Mouse (Mus musculus) embryonic facial prominence, embryonic 14.5 days (tissue): ENCODE data around the gene Nbeal2. TPM values are rescaled to one million over a fixed set of nuclear protein-coding genes. Genes with fewer than 3 reads are reported as not detected.
A peak's percentile ranks its signal among the peaks of the same experiment; 100 is the strongest.

Experiments
- ATAC-seq: fragments of 200-750 bp; cut with Nextera tagmentation; 2 replicates; pipeline ENCODE4 v1.8.0; 2017; ENCODE audit warnings: low read depth, moderate number of reproducible peaks, moderate TSS enrichment
- DNase-seq: peaks from one replicate; pipeline ENCODE4 v3.0.0-alpha.2; 2015; ENCODE audit warnings: low spot score
- H3K27ac ChIP-seq: fragments of 300-500 bp; sonication (generic); replicated peaks from 2 replicates; pipeline ENCODE4 v1.5.1; 2014; ENCODE audit warnings: low read depth, mild to moderate bottlenecking, low read length, moderate library complexity
- H3K27me3 ChIP-seq: fragments of 300-500 bp; sonication (generic); replicated peaks from 2 replicates; pipeline ENCODE4 v1.6.1; 2014; ENCODE audit warnings: low read length; ENCODE audit not compliant: control insufficient read depth, insufficient read depth
- H3K36me3 ChIP-seq: fragments of 300-500 bp; sonication (generic); 2 replicates; pipeline ENCODE4 v1.6.1; 2014; ENCODE audit warnings: low read length, mixed read lengths; ENCODE audit not compliant: control insufficient read depth, insufficient read depth
- H3K4me1 ChIP-seq: fragments of 300-500 bp; sonication (generic); 2 replicates; pipeline ENCODE4 v1.6.1; 2014; ENCODE audit warnings: antibody characterized with exemption, low read length; ENCODE audit not compliant: control insufficient read depth, insufficient read depth
- H3K4me2 ChIP-seq: fragments of 300-500 bp; sonication (generic); 2 replicates; pipeline ENCODE4 v1.6.1; 2014; ENCODE audit warnings: low read depth, mild to moderate bottlenecking, low read length, moderate library complexity, mixed read lengths
- H3K4me3 ChIP-seq: fragments of 300-500 bp; sonication (generic); 2 replicates; pipeline ENCODE4 v1.5.1; 2014; ENCODE audit warnings: low read depth, mild to moderate bottlenecking, low read length
- H3K9ac ChIP-seq: fragments of 300-500 bp; sonication (generic); 2 replicates; pipeline ENCODE4 v1.6.1; 2014; ENCODE audit warnings: low read depth, mild to moderate bottlenecking, low read length, moderate library complexity, mixed read lengths
- H3K9me3 ChIP-seq: fragments of 300-500 bp; sonication (generic); 2 replicates; pipeline ENCODE4 v1.6.1; 2016; ENCODE audit warnings: low read length; ENCODE audit not compliant: control insufficient read depth
- WGBS: fragments of 180-500 bp; shearing (Covaris S2); extraction: QIAGEN DNeasy Blood & Tissue Kit; methylation state at CpG from one replicate; pipeline ENCODE4 v1.1.7; 2014; 5-methylcytosine and 5-hydroxymethylcytosine counted together
- polyA plus RNA-seq: library from polyadenylated mRNA; unstranded; fragments of >200 nt; fragmentation: Nextera tagmentation; extraction: Ambion mirVana; gene quantifications from 2 replicates; pipeline ENCODE4 v1.2.1, GENCODE M21; 2014

Nbeal2 gene
- polyA plus RNA-seq, result 2.0 and 3.6 TPM in 2 replicates

DNA sequence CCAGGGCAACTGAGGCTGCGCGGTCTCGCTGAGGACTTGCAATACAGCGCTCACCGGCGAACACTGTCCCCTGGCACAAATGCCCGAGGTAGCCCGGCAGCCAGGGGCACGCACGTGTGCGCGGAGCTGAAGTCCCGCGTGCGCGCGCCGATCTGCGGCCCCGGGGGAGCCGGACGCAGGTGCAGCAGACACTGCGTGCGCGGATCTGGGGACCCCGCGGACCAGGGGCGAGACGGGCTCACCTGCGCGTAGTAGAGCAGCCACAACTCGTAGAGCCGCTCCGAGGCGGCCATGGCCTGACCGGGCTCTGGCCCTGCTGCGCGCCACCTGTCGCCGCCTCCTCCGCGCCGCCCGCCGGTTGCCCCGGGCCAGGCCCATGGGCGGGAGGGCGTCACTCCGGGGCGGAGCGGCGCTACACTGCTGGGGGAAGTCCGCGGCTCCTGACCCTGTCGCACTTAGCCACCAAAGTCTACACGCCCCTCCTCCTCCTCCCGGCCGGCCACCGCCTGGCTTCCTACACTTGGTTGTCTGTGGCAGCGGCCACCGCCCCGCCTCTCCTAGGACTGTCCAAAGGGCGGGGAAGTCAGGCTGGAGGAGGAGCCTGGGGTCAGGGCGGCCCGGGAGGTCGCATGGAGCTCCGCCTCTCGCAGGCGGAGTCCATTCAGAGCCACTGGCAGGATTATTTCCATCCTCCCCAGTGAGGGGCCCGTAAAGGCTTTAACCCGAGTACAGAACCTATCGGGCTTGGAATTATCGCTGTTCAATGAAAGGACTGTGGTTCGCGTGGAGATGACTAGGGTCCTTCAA, at the start of gene Nbeal2:
TSS of gene Nbeal2 (minus strand) at position 507 of the 807 bp plus-strand sequence.
- H3K4me2 ChIP-seq, result peak within 1 kb of the TSS; percentile 98
- peaks cover 18% of the 10 kb centered on the region for H3K4me1 ChIP-seq
- H3K9me3 ChIP-seq, result no peaks in the 10 kb centered on the region
- H3K27ac ChIP-seq, result no peak within 1 kb of the TSS
- H3K27me3 ChIP-seq, result peaks cover 33% of the 10 kb centered on the region
- ATAC-seq (peak; percentile 76), DNase-seq (peak; percentile 91)
- no peaks in the 10 kb centered on the region for H3K36me3 ChIP-seq
- H3K9ac ChIP-seq, result peak within 1 kb of the TSS; percentile 63
- peak within 1 kb of the TSS; percentile 64 for H3K4me3 ChIP-seq
- under 1% methylated on average over 35 of the region's 75 CpGs for WGBS

DNA sequence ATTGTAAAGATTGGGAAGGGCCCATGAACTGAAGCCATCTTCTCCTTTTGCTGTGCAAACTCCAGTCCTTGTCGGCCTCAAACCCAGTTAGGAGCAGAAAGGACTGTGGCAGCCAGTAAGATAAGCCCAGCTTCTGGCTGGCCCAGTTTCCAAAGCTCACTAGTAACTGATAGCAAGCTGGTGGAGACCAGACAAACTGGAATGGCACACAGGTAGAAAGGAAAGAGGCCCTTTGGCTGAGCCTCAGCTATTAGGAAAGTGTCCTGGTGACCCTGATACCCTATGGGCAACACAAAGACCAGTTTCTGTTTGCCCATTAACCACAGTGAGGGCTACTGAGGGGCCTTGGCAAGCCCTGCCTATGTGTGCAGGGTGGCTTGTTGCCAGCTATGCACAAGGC, 48.9 kb upstream of the Nbeal2 start:
- DNase-seq, result no peak
- 0 out of 2 replicates have a peak, but pooled peaks cover 3% of the 10 kb centered on the region for H3K36me3 ChIP-seq
- no peaks in the 10 kb centered on the region for H3K4me1 ChIP-seq
- WGBS, result 82% methylated on average over 1 of the region's 1 CpGs
- no peak for ATAC-seq
- no peak overlapping the region for H3K27ac ChIP-seq
- no peak overlapping the region for H3K4me2 ChIP-seq
- no peaks in the 10 kb centered on the region for H3K27me3 ChIP-seq
- H3K9me3 ChIP-seq, result no peaks in the 10 kb centered on the region
- no peak overlapping the region for H3K4me3 ChIP-seq
- no peak overlapping the region for H3K9ac ChIP-seq

DNA sequence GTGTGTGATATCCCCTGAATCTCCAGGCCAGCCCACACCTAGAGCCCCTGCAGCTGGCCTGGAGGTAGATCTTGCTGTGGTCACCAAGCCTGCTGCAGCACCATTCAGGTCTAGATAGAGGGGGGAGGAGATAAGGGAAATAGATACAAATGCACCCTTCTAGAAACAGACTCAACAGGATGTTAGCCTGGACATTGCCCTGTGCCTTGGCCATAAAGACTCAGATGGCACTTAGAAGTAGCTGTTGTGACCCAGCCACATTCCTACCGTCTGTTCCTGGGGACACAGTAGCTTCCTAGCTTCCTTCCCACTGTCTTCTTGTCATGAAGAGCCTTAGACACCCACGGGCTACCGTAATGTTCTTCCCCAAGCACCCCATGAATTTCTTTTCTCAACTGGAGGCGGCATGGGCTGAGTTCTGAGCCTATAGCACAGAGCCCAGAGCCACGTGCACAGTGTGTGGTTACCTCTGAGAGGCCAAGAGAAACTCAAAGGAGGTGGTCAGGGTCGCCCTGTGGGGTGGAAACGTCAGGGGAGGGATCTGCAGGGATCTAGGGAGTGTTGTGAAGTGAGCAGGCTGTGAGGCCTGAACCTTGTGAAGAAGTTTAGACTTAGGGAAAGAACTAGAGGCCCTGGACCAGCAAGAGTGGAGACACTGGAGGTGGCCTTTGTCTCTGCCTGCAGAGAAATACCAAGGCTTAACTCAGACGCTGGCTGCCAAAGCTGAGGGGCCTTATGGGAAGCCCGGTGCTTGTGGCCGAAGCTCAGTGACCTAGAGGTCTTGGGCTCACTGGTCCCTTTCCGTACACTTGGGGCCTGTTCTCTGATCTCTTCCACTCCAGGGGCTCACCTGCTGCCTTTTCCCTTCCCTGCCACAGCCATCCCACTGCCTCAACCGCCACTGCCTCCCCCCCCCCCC, 47.4 kb upstream of the Nbeal2 start:
- H3K27ac ChIP-seq, result no peak overlapping the region
- H3K36me3 ChIP-seq, result 0 out of 2 replicates have a peak, but pooled peaks cover 8% of the 10 kb centered on the region
- no peaks in the 10 kb centered on the region for H3K9me3 ChIP-seq
- H3K4me1 ChIP-seq, result no peaks in the 10 kb centered on the region
- no peaks in the 10 kb centered on the region for H3K27me3 ChIP-seq
- 76% methylated on average over 11 of the region's 12 CpGs for WGBS
- no peak overlapping the region for H3K4me3 ChIP-seq
- ATAC-seq (no peak), DNase-seq (no peak)
- H3K9ac ChIP-seq, result no peak overlapping the region
- H3K4me2 ChIP-seq, result no peak overlapping the region

DNA sequence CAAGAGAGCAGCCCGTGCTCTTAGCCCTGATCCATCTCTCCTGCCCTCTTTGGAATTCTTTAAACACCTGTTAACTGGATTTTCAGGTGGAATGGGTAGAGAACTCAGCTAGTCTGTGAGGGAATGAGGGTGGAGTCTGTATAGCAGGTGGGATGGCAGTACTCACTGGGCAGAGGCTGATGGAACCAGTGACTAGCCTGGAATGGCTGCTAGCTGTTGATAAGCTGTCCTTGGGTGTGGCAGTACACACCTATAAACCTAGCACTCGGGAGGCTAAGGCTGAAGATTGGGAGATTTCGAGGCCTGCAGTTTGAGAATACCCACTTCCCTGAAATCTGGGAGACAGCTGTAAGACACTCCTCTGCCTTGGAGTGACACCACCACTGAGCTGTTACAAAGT, 45.6 kb upstream of the Nbeal2 start:
- DNase-seq (no peak), ATAC-seq (no peak)
- Histone ChIP-seq H3K9me3 (no peaks in the 10 kb centered on the region), H3K4me3 (no peak overlapping the region), H3K27ac (no peak overlapping the region), H3K9ac (no peak overlapping the region), H3K27me3 (no peaks in the 10 kb centered on the region), H3K36me3 (0 out of 2 replicates have a peak, but pooled peaks cover 12% of the 10 kb centered on the region), H3K4me2 (no peak overlapping the region), H3K4me1 (no peaks in the 10 kb centered on the region)
- 83% methylated on average over 3 of the region's 3 CpGs for WGBS

DNA sequence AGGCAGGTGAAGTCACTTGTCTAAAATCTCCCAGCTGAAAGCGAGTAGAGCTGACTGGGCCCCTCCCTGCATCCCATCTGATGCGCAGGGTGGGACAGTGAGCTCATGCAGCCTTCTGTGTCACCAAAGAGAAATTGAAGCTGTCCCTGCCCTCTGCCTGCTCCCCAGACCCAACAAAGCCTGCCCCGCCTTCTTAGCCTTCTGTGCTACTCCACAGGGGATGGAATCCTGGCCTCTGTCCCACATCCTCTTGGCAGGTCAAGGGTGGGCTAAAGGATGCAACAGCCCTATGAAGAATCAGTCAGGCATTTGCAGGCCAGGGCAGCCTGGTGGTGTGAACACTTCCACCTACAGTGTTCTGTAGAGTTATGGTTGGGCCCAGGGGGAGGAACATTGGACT, 43.5 kb upstream of the Nbeal2 start:
- ATAC-seq (no peak), DNase-seq (no peak)
- H3K9ac ChIP-seq, result no peak overlapping the region
- H3K4me3 ChIP-seq, result no peak overlapping the region
- H3K27ac ChIP-seq, result no peak overlapping the region
- no peaks in the 10 kb centered on the region for H3K4me1 ChIP-seq
- H3K36me3 ChIP-seq, result 0 out of 2 replicates have a peak, but pooled peaks cover 19% of the 10 kb centered on the region
- H3K4me2 ChIP-seq, result no peak overlapping the region
- no peaks in the 10 kb centered on the region for H3K27me3 ChIP-seq
- 86% methylated on average over 3 of the region's 3 CpGs for WGBS
- H3K9me3 ChIP-seq, result no peaks in the 10 kb centered on the region

DNA sequence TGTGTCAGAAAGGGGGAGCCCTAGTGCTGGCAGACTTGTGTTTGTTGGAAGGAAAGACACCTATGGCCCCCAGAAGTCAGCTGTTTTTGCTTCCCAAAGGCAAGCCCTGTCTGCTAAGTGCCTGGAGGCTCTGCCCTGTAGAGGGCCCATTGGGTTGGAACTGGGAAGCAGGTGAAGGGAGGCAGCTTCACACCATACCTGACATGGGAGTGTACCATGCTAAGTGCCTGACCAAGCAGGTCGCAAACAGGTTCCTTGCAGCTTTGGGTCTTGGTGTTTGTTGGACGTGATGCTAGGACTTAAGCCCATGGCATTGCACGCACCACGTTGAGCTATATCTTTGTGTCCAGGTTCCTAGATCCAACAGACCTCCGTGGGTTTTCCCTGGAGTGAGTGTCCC, 42.5 kb upstream of the Nbeal2 start:
- Histone ChIP-seq H3K4me1 (no peaks in the 10 kb centered on the region), H3K27ac (no peak overlapping the region), H3K9ac (no peak overlapping the region), H3K4me3 (no peak overlapping the region), H3K4me2 (no peak overlapping the region), H3K36me3 (0 out of 2 replicates have a peak, but pooled peaks cover 19% of the 10 kb centered on the region), H3K27me3 (no peaks in the 10 kb centered on the region), H3K9me3 (no peaks in the 10 kb centered on the region)
- WGBS, result 94% methylated on average over 5 of the region's 5 CpGs
- no peak for ATAC-seq
- no peak for DNase-seq

DNA sequence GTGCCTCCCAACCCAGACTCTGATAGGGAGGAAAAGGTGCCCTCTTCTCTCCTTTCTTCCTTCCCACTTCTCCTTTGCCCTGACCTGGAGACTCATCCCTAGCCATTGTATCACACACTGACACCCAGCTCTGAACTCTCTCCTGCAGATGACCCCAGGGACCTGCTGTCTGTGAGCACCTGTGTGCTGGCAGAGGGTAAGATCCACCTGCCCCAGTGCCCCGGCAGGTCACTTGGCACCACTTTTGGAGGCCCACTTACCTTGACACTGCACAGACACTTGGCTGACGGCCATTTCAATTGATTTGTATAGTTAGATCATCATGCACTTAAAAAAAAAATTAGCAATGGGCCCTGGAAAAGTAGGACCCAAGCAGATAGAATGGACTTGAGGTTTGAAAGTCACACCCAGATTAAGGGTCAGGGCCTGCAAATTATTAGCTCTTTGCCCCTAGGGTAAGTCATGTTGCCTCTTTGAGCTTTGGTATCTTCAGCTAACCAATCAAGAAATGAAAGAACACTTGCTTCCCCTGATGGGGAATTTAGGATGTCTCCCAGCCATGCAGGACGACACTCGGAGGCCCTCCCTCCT, 41.3 kb upstream of the Nbeal2 start:
- no peak overlapping the region for H3K9ac ChIP-seq
- no peaks in the 10 kb centered on the region for H3K9me3 ChIP-seq
- no peak overlapping the region for H3K4me3 ChIP-seq
- ATAC-seq (no peak), DNase-seq (no peak)
- 69% methylated on average over 4 of the region's 4 CpGs for WGBS
- H3K36me3 ChIP-seq, result 0 out of 2 replicates have a peak, but pooled peaks cover 19% of the 10 kb centered on the region
- H3K27me3 ChIP-seq, result no peaks in the 10 kb centered on the region
- H3K27ac ChIP-seq, result no peak overlapping the region
- no peak overlapping the region for H3K4me2 ChIP-seq
- H3K4me1 ChIP-seq, result no peaks in the 10 kb centered on the region

DNA sequence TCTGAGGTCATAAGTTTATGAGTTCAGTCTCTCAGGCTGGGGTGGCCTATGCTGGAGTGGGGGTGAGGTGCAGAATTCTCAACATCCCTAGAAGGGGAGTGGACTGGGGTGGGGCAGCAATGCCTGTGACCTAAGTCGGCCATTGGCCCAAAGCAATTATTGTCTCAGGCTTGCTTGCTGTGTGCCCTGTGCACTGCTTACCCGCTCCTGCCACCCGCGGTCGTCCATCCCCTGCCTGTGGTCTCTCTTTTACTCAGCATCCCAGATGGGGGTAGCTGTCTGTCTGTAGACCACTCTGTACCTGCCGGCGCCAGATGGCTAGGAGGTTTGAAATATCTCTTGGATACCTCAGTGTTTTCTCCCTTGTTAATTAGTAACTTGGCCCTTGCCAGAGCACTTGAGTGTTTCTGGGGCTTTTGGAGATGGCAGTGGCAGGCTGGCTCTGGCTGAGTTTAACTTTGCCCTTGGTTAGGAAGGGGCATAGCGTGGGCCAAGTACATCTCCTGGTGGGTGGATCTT, 35.4 kb upstream of the Nbeal2 start:
- no peaks in the 10 kb centered on the region for H3K27me3 ChIP-seq
- H3K4me3 ChIP-seq, result no peak overlapping the region
- DNase-seq, result no peak
- no peak overlapping the region for H3K9ac ChIP-seq
- H3K4me1 ChIP-seq, result peaks cover 5% of the 10 kb centered on the region; the same call in 1 of the 2 replicates
- H3K36me3 ChIP-seq, result 0 out of 2 replicates have a peak, but pooled peaks cover 7% of the 10 kb centered on the region
- ATAC-seq, result no peak
- no peak overlapping the region for H3K27ac ChIP-seq
- no peaks in the 10 kb centered on the region for H3K9me3 ChIP-seq
- H3K4me2 ChIP-seq, result no peak overlapping the region
- WGBS, result 85% methylated on average over 8 of the region's 8 CpGs
